ENCODE assay signal across 15 mouse cellular contexts in the genomic region with DNA sequence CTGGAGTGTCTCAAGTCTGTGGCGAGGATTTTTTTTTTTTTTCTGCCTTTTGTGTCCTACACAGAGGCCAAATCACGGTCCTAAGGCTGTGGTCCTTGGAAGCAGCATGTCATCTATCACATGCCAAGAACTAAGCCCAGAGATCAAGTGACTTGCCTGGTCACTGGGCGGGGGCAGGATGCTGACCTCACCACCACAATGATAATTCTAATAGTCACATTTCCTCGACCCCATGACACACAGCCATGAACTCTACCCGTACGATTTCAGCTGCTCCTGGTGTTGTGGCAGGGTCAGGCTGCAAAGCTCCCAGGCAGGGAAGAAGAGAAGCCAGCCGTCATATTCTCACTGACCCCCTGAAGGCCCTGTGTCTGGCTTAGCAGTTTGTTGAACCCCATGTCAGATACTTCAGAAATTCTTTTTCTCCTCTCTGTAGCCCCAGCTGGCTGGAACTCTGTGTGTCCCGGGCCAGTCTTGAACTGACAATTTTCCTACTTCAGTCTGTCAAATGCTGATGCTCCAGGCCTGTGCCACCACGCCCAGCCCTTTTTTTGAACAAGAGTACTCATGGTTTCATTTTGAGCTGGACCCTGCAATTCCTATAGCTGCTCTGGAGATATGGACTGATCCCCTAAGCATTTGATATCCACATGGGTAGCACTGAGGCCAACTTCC. TPM values are rescaled to one million over a fixed set of nuclear protein-coding genes. Genes with fewer than 3 reads are reported as not detected.
A peak's percentile ranks its signal among the peaks of the same experiment; 100 is the strongest.
DNase-seq lines count a peak whose midpoint lies in the region; ATAC-seq lines count a peak whose summit lies in the region.
"Had no signal": no experiment of that assay in that cellular context is flagged by ENCODE, and none has a peak within 500 bp of the region (broad histone marks: within the 10 kb centered on the region; RNA-seq: fewer than 3 reads in every experiment).

No protein-coding gene starts in this region.

- DNase-seq in adrenal gland, adult 8-10 months = peak; percentile 29
- DNase-seq in adrenal gland, adult 18-20 months (ENCODE audit: low spot score in 2 of 2) = no peak
- no peak for DNase-seq in kidney, adult 18-20 months
- DNase-seq in heart, postnatal 25 days (ENCODE audit: low spot score) = peak; percentile 39
- DNase-seq in cerebellum, adult 9-10 months = no peak
- DNase-seq in forebrain, embryonic 11.5 days (ENCODE audit: low spot score) = no peak
- DNase-seq in thymus, postnatal 36 days = no peak
- DNase-seq: cerebellum, postnatal 25 days; layer of hippocampus, adult 9-11 months; lung, adult 2 months had no signal

- H3K9ac ChIP-seq in kidney, embryonic 15.5 days = no peak overlapping the region
- H3K9ac ChIP-seq in forebrain, embryonic 11.5 days (ENCODE audit: low read length) = no peak overlapping the region
- H3K9ac ChIP-seq: hindbrain, embryonic 13.5 days; limb, embryonic 12.5 days; midbrain, embryonic 12.5 days had no signal

- intact Hi-C loops in heart, postnatal 25 days (cut with DNase I) = no loop called here

- 40% methylated on average over 9 of the region's 9 CpGs for WGBS in kidney, embryonic 15.5 days
- 77% methylated on average over 9 of the region's 9 CpGs for WGBS in forebrain, embryonic 11.5 days

- peaks cover 32% of the 10 kb centered on the region for H3K4me1 ChIP-seq in kidney, embryonic 15.5 days
- no peaks in the 10 kb centered on the region for H3K4me1 ChIP-seq in forebrain, embryonic 11.5 days (replicated peaks; ENCODE audit: control insufficient read depth, insufficient read depth, low read length)
- H3K4me1 ChIP-seq: midbrain, embryonic 12.5 days had no signal

- H3K36me3 ChIP-seq in kidney, embryonic 15.5 days = no peaks in the 10 kb centered on the region
- no peaks in the 10 kb centered on the region for H3K36me3 ChIP-seq in forebrain, embryonic 11.5 days (ENCODE audit: control insufficient read depth, insufficient read depth, low read length)
- H3K36me3 ChIP-seq: hindbrain, embryonic 13.5 days; limb, embryonic 12.5 days; midbrain, embryonic 12.5 days had no signal

- no peaks in the 10 kb centered on the region for H3K27me3 ChIP-seq in kidney, embryonic 15.5 days
- H3K27me3 ChIP-seq in forebrain, embryonic 11.5 days (ENCODE audit: control insufficient read depth, insufficient read depth, low read length) = no peaks in the 10 kb centered on the region
- H3K27me3 ChIP-seq: hindbrain, embryonic 13.5 days; limb, embryonic 12.5 days; midbrain, embryonic 12.5 days had no signal

- H3K9me3 ChIP-seq in kidney, embryonic 15.5 days (replicated peaks) = no peaks in the 10 kb centered on the region
- H3K9me3 ChIP-seq in forebrain, embryonic 11.5 days (ENCODE audit: control insufficient read depth, low read length) = no peaks in the 10 kb centered on the region
- H3K9me3 ChIP-seq: hindbrain, embryonic 13.5 days; limb, embryonic 12.5 days; midbrain, embryonic 12.5 days had no signal

- H3K4me3 ChIP-seq in kidney, embryonic 15.5 days (replicated peaks) = no peak overlapping the region
- no peak overlapping the region for H3K4me3 ChIP-seq in forebrain, embryonic 11.5 days (ENCODE audit: low read depth, low read length)
- H3K4me3 ChIP-seq: erythroblast, embryonic 14.5 days; hindbrain, embryonic 13.5 days; limb, embryonic 12.5 days; midbrain, embryonic 12.5 days had no signal

- 0 out of 2 replicates have a peak overlapping the region, but pooled peaks have one; percentile 9 for H3K27ac ChIP-seq in kidney, embryonic 15.5 days
- H3K27ac ChIP-seq in forebrain, embryonic 11.5 days (ENCODE audit: low read depth, low read length) = no peak overlapping the region
- H3K27ac ChIP-seq: hindbrain, embryonic 13.5 days; midbrain, embryonic 12.5 days had no signal

- H3K4me2 ChIP-seq in kidney, embryonic 15.5 days = no peak overlapping the region
- no peak overlapping the region for H3K4me2 ChIP-seq in forebrain, embryonic 11.5 days (ENCODE audit: low read depth, low read length, severe bottlenecking)
- H3K4me2 ChIP-seq: hindbrain, embryonic 13.5 days; limb, embryonic 12.5 days; midbrain, embryonic 12.5 days had no signal

- ATAC-seq in kidney, embryonic 15.5 days (replicated peaks; ENCODE audit: low FRiP score) = no peak
- ATAC-seq in forebrain, embryonic 11.5 days (replicated peaks; ENCODE audit: low FRiP score) = no peak

RNA-seq across cellular contexts. Expression of gene Anpep, which starts 1.8 kb away (rescaled TPM):
- 10 to 100 TPM; 10.5 to 21.9 (median 15.4) TPM for total RNA-seq in adrenal gland, adult 8-10 months (2022)
- 10 to 100 TPM in 1 of 2 experiments, 1 to 10 TPM in 1; 6.8 to 15.4 TPM for total RNA-seq in adrenal gland, adult 18-20 months (2021)
- polyA plus RNA-seq in kidney, embryonic 15.5 days (2015; fragmentation: Nextera tagmentation; extraction: Ambion mirVana) = 72.4 and 81.7 TPM in 2 replicates
- 10 to 100 TPM; 13.7 to 17.4 TPM for total RNA-seq in heart, postnatal 25 days (2021)
- polyA plus RNA-seq in forebrain, embryonic 11.5 days (2014; fragmentation: Nextera tagmentation; extraction: Ambion mirVana) = 4.1 and 4.6 TPM in 2 replicates

RNA-seq across cellular contexts. Expression of gene Mesp2, which starts 48.6 kb away (rescaled TPM):
- total RNA-seq in adrenal gland, adult 8-10 months (2022) = 1 to 10 TPM in 1 of 4 experiments, under 1 TPM in 3; 0.41 to 1.5 (median 0.62) TPM
- total RNA-seq in adrenal gland, adult 18-20 months (2021) = under 1 TPM; 0.36 to 0.90 TPM
- 0.82 and 1.5 TPM in 2 replicates for polyA plus RNA-seq in kidney, embryonic 15.5 days (2015; fragmentation: Nextera tagmentation; extraction: Ambion mirVana)
- under 1 TPM in 1 of 2 experiments, not detected in 1; 0.17 TPM for total RNA-seq in heart, postnatal 25 days (2021)
- polyA plus RNA-seq in forebrain, embryonic 11.5 days (2014; fragmentation: Nextera tagmentation; extraction: Ambion mirVana) = 0.37 and 0.89 TPM in 2 replicates
- polyA plus RNA-seq: erythroblast, embryonic 14.5 days had no signal

Comparison
In these comparisons a context has a peak if more than half of its experiments do, and no peak if none do; other contexts are left out.
1. DNase-seq: peak in adrenal gland, adult 8-10 months (single experiment) and heart, postnatal 25 days (single experiment); none in adrenal gland, adult 18-20 months (0 of 2), kidney, adult 18-20 months (single experiment), cerebellum, adult 9-10 months (single experiment), forebrain, embryonic 11.5 days (single experiment) and thymus, postnatal 36 days (0 of 2).